Mouse (Mus musculus) C2C12 (cell line): ENCODE measurements around the gene Mras. TPM values are rescaled to one million over a fixed set of nuclear protein-coding genes. Genes with fewer than 3 reads are reported as not detected.

Source experiments
- H3K27me3 ChIP-seq: one replicate; pipeline ENCODE4 v1.6.1; 2011; ENCODE audit not compliant: control insufficient read depth, insufficient read depth, insufficient read length
- H3K36me3 ChIP-seq: one replicate; pipeline ENCODE4 v1.6.1; 2011; ENCODE audit not compliant: control insufficient read depth, insufficient read depth
- H3K4me3 ChIP-seq: one replicate; pipeline ENCODE4 v1.5.1; 2011; ENCODE audit warnings: mild to moderate bottlenecking, control low read depth; ENCODE audit not compliant: poor library complexity, insufficient read depth, severe bottlenecking
- H3K79me2 ChIP-seq: one replicate; pipeline ENCODE4 v1.6.1; 2011; ENCODE audit not compliant: control insufficient read depth, insufficient read depth
- H3K79me3 ChIP-seq: one replicate; pipeline ENCODE4 v1.6.1; 2011; ENCODE audit warnings: low read depth, control low read depth
- H3ac ChIP-seq: one replicate; pipeline ENCODE3; 2011; ENCODE audit warnings: low read depth; ENCODE audit not compliant: control insufficient read depth, insufficient read length
- CEBPB ChIP-seq: IDR thresholded peaks from one replicate; pipeline ENCODE4 v1.6.1; 2011; ENCODE audit warnings: low read depth, mild to moderate bottlenecking, control low read depth, moderate library complexity
- CTCF ChIP-seq: IDR thresholded peaks from one replicate; pipeline ENCODE4 v1.5.1; 2011; ENCODE audit not compliant: control insufficient read depth, insufficient read depth, insufficient read length
- FOSL1 ChIP-seq: IDR thresholded peaks from one replicate; pipeline ENCODE4 v1.8.0; 2011; ENCODE audit warnings: mild to moderate bottlenecking, low read length; ENCODE audit not compliant: poor library complexity, insufficient read depth, severe bottlenecking
- MAX ChIP-seq: IDR thresholded peaks from one replicate; pipeline ENCODE4 v1.6.1; 2011; ENCODE audit warnings: mild to moderate bottlenecking, control low read depth
- MYOD1 ChIP-seq: IDR thresholded peaks from one replicate; pipeline ENCODE4 v1.6.1; 2011; ENCODE audit warnings: low read depth; ENCODE audit not compliant: control insufficient read depth, insufficient read length
- MYOG ChIP-seq: IDR thresholded peaks from one replicate; pipeline ENCODE4 v1.6.1; 2011; ENCODE audit not compliant: control insufficient read depth, insufficient read length; ENCODE audit errors: extremely low read depth
- USF1 ChIP-seq: IDR thresholded peaks from one replicate; pipeline ENCODE4 v1.6.1; 2011; ENCODE audit warnings: low read depth, mild to moderate bottlenecking, control low read depth, moderate library complexity
- polyA plus RNA-seq: library from polyadenylated mRNA; unstranded; fragments of >200 nt; fragmentation: generic; extraction: Trizol; gene quantifications from one replicate; pipeline ENCODE4 v1.2.1, GENCODE M21; 2012; ENCODE audit warnings: missing spikeins

Gene Mras
- polyA plus RNA-seq, 1 experiment = 25.1 TPM

DNA sequence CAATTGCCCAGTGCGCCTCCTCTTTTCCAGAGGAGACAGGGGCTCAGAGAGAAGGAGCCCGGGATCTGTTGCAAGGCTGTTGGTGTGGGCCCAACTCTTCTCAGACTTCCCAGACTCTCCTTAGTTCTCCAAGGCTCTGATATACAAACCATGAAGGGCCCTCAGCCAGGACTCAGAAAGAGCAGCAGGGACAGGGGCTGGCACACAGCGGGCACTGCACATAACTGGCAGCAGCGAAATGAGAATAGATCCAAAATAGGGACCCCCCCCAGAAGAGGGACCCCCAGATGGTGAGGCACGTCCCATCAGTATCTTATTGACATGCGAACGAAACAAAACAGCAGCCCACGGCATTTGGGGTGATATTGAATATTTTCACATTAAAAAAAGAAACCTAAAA, 44.0 kb downstream of the Mras start:
- no peak for TF ChIP-seq MYOG
- TF ChIP-seq CEBPB = no peak
- TF ChIP-seq MYOD1 = no peak
- no peak for TF ChIP-seq CTCF
- no peak for TF ChIP-seq FOSL1
- TF ChIP-seq MAX = no peak
- TF ChIP-seq USF1 = no peak
- H3K4me3 ChIP-seq = no peak overlapping the region
- H3K36me3 ChIP-seq = no peaks in the 10 kb centered on the region
- H3K79me3 ChIP-seq = no peaks in the 10 kb centered on the region
- no peaks in the 10 kb centered on the region for H3K27me3 ChIP-seq
- no peak overlapping the region for H3ac ChIP-seq
- H3K79me2 ChIP-seq = no peaks in the 10 kb centered on the region

GRCm38 (mm10) chr9:99391557-99391956, 45.6 kb downstream of the Mras start:
- Histone ChIP-seq H3K79me2 (no peaks in the 10 kb centered on the region), H3K27me3 (no peaks in the 10 kb centered on the region), H3K79me3 (no peaks in the 10 kb centered on the region), H3K36me3 (no peaks in the 10 kb centered on the region), H3ac (no peak overlapping the region), H3K4me3 (no peak overlapping the region)
- no peak for TF ChIP-seq CTCF
- no peak for TF ChIP-seq CEBPB
- no peak for TF ChIP-seq MYOD1
- no peak for TF ChIP-seq MYOG
- TF ChIP-seq FOSL1 = no peak
- TF ChIP-seq USF1 = no peak
- no peak for TF ChIP-seq MAX

GRCm38 (mm10) chr9:99390716-99391115, 46.5 kb downstream of the Mras start:
- TF ChIP-seq MAX (no peak), MYOD1 (no peak), MYOG (no peak), USF1 (no peak), CTCF (no peak)
- Histone ChIP-seq H3K36me3 (no peaks in the 10 kb centered on the region), H3K4me3 (no peak overlapping the region), H3K79me3 (no peaks in the 10 kb centered on the region), H3K79me2 (no peaks in the 10 kb centered on the region), H3ac (no peak overlapping the region), H3K27me3 (no peaks in the 10 kb centered on the region)

- H3K79me3 ChIP-seq = no peaks in the 10 kb centered on the region
- H3K79me2 ChIP-seq = no peaks in the 10 kb centered on the region
- H3K36me3 ChIP-seq = no peaks in the 10 kb centered on the region
- H3K27me3 ChIP-seq = no peaks in the 10 kb centered on the region
- H3ac ChIP-seq = no peak overlapping the region
- no peak overlapping the region for H3K4me3 ChIP-seq
- no peak for TF ChIP-seq CEBPB
- TF ChIP-seq MYOG = no peak
- no peak for TF ChIP-seq FOSL1
- no peak for TF ChIP-seq USF1
- no peak for TF ChIP-seq MAX
- no peak for TF ChIP-seq CTCF
- TF ChIP-seq MYOD1 = no peak
Observed at GRCm38 (mm10) chr9:99390201-99390600, 47.0 kb downstream of the Mras start.

DNA sequence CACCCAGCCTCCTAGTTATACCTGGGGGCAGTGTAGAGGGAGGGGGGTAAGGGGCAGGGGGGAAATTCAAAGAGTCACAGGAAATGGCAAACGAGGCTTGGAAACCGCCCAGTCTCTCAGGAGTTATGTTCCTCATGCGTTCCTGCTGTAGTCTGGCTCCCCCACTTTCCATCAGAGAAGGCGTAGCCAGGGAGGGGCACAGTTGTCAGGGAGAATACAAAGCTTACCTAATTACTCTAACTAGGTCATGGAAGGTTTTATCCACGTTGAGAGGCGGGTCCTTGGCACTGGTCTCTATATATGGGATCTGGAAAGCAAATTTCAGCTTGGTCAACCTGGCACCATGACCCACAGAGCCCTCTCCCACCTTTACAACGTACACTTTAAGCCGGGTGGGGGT, 47.7 kb downstream of the Mras start:
- Histone ChIP-seq H3K79me3 (no peaks in the 10 kb centered on the region), H3K36me3 (no peaks in the 10 kb centered on the region), H3K4me3 (no peak overlapping the region), H3K79me2 (no peaks in the 10 kb centered on the region), H3K27me3 (no peaks in the 10 kb centered on the region), H3ac (no peak overlapping the region)
- no peak for TF ChIP-seq MYOG
- TF ChIP-seq USF1 = no peak
- TF ChIP-seq MAX = no peak
- no peak for TF ChIP-seq MYOD1
- no peak for TF ChIP-seq CEBPB
- TF ChIP-seq CTCF = no peak
- no peak for TF ChIP-seq FOSL1

DNA sequence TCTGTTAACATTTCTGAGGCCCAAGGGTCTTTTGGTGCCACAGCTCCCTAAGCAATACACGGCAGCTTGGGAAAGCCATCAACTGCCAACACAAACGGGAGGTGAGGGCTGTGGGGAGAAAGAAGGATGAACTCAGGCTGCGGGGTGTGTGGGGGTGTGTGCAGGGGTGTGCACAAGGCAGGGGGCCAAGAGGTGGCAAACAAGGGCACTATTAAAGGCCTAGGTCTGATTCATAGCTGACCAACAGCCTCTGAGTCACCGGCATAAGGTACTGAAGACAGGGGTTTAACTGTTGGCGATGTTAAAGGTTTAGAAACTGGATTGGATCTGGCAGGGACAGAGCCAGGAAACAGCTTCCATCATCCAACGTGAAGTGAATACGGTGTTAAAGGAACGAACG, 48.3 kb downstream of the Mras start:
- Histone ChIP-seq H3K79me2 (no peaks in the 10 kb centered on the region), H3K27me3 (no peaks in the 10 kb centered on the region), H3K36me3 (no peaks in the 10 kb centered on the region), H3K4me3 (no peak overlapping the region), H3K79me3 (no peaks in the 10 kb centered on the region), H3ac (no peak overlapping the region)
- no peak for TF ChIP-seq MYOD1
- TF ChIP-seq USF1 = no peak
- no peak for TF ChIP-seq CTCF
- peak; percentile 74 for TF ChIP-seq FOSL1
- TF ChIP-seq MYOG = no peak
- no peak for TF ChIP-seq MAX
- TF ChIP-seq CEBPB = no peak
